Mouse (Mus musculus): ENCODE data around the gene Hebp1. TPM values are rescaled to one million over a fixed set of nuclear protein-coding genes. Genes with fewer than 3 reads are reported as not detected.

The Hebp1 gene
- polyA plus RNA-seq, 1 experiment, result 8.2 TPM

DNA sequence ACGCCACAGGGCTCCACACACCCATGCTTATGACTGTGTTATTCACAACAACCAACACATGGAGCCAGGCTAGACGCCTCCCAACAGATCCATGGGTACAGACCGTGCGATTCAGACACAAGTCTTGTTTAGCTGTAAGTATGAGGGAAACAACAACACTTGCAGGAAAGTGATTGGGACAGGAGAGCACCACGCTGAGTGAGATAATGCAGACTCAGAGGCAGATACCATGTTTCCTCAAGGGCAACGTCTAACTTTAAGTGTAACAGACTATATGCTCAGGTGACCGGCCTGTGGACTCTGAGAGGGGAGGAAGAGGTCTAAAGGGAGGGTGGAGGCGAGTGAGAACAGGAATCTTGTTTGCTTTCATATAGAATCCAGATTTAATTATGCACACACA, 41.2 kb downstream of the Hebp1 start:
- TF ChIP-seq GATA1 (IDR thresholded peaks at IDR 0.05; ENCODE audit: low read length), result no peak

DNA sequence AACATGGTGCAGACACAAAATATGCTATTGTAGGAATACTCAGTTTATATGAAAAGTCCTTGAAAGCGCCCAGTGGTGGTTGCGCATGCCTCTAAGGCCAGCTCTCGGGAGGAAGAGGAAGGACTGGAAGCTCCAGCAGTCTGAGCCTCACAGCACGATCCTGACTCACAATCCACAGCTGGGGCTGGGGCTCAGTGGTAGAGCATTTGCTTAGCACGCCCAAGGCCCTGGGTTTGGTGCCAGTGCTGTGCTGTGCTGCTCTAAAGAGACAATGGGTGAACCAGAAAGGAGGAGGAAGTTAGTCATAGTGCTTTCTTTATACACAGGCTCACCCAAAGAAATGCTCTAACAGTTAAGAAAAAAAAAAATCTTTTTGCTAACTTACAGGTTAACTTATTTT, 44.1 kb downstream of the Hebp1 start:
- TF ChIP-seq GATA1 (IDR thresholded peaks at IDR 0.05; ENCODE audit: low read length), result no peak

DNA sequence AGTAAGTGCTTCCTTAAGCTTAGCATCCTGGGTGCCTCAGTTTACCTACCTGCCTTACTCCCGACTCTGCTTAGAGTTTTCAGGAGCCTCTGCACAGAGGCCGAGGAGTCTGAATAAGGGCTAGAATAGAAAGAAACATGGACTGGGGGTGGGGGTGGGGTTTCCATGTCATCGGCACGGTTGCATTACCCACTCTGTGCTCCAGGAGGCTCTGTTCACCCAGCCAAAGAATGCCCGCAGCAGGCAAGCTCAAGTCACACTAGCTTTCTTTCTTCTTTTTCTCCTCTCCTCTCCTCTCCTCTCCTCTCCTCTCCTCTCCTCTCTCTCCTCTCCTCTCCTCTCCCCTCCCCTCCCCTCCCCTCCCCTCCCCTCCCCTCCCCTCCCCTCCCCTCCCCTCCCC, 47.5 kb downstream of the Hebp1 start:
- no peak for TF ChIP-seq GATA1 (IDR thresholded peaks at IDR 0.05; ENCODE audit: low read length)

DNA sequence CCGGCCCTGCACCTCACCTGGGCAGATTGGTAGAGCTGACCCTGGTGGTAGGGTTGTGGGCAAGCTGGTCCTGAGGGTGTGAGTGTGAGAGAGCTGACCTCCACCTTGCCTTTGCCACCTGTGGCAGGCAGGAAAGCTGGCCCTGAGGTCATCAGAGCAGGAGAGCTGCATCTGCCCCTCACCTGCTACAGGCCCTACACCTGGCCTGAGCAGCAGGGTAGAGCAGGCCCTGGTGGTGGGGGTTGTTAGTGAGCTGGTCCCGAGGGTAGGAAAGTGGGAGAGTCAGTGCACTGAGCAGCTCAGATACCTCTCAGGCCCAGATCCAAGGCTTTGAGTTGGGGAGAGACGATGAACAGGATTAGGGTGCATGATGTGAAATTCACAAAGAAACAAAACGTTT, 48.1 kb downstream of the Hebp1 start:
- no peak for TF ChIP-seq GATA1 (IDR thresholded peaks at IDR 0.05; ENCODE audit: low read length)

DNA sequence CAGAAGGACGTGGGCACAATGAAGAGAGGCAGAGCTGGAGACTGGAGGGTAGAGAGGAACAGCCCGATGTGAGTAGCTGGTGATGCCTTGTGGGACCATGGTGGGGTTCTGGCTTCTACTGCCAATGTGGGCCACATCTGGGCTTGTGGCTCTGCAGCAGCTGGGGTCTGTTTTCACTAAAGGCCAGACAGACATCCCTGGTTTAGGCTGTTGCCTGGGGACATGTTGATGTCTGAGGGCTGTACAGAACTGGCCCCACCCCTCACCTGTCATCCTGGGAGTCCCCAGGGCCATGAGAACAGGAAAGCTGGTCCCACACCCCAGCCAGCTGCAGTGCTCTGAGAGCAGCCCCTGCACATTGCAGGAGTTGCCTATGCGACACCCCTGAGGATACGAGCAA, 48.6 kb downstream of the Hebp1 start:
- no peak for TF ChIP-seq GATA1 (IDR thresholded peaks at IDR 0.05; ENCODE audit: low read length)

DNA sequence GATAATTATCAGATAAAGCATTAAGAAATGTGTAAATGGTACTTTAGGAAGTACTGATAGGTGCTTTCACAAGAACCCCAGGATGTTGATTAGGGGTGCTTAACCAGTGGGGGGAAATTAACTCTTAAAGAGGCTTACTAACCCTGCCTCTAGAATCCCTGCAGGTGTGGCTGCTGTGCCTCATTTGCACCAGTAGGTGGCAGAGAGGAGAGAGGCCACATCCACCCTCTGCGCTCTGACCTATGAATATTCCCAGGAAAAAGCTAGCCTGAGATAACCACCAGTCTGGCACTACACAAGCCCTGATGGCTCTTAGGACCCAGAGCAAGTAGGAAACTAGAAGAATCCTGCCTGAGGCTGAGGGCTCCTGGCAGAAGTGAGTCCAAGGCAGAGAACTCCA, 49.3 kb downstream of the Hebp1 start:
- no peak for TF ChIP-seq GATA1 (IDR thresholded peaks at IDR 0.05; ENCODE audit: low read length)

DNA sequence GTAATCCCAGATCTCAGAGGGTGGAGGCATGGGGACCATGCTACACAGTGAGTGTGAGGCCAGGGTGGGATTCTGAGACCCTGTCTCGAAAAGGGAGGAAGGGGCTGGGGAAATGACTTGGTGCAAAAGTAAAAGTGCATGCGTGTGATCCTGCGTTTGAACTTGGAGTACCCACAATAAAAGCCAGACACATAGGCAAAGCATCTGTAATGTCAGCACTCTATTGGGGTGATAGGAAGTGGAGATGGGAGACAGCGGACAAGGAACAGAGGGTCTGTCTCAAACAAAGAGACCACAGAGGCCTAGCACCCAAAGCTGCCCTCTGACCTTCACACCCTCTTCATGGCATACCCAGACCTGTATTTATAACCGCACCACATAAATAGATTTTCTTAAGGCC, 51.8 kb downstream of the Hebp1 start:
- TF ChIP-seq GATA1 (IDR thresholded peaks at IDR 0.05; ENCODE audit: low read length), result no peak

DNA sequence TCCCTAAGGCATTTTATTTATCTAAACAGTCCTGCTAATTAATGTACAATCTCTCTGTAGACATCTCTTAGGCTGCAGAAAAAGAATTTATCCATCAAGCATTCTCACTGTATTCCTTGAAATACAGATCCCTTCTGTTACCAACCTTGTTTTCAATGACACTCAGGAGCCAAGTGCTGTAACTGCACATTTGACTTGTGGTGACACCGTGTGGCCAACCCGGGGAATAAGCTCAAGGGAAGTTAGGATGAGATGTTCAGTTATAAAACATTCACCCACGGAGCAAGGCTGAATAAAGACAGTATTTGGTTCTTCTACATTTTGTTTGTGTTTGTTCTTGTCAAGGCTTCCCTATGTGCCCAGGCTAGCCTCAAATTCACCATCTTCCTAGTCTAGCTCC, 53.3 kb downstream of the Hebp1 start:
- no peak for TF ChIP-seq GATA1 (IDR thresholded peaks at IDR 0.05; ENCODE audit: low read length)

DNA sequence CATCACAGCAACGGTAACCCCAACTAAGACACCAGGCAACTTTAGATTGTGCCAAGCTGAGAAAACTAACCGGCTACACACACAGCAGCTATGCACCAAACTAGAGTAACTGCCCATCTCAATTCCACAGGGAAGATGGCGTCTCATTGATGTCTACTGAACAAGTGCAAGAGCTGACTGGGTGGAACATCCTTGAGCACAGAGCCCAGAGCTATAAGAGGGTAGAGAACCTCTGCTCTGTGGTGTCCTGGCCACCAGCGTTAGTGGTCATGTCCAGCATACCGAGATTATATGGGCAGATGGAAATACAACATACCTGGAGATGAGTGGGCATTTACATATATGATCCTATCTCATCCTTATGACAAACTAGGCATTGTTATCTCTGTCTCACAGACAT, 54.7 kb downstream of the Hebp1 start:
- TF ChIP-seq GATA1 (IDR thresholded peaks at IDR 0.05; ENCODE audit: low read length), result no peak

DNA sequence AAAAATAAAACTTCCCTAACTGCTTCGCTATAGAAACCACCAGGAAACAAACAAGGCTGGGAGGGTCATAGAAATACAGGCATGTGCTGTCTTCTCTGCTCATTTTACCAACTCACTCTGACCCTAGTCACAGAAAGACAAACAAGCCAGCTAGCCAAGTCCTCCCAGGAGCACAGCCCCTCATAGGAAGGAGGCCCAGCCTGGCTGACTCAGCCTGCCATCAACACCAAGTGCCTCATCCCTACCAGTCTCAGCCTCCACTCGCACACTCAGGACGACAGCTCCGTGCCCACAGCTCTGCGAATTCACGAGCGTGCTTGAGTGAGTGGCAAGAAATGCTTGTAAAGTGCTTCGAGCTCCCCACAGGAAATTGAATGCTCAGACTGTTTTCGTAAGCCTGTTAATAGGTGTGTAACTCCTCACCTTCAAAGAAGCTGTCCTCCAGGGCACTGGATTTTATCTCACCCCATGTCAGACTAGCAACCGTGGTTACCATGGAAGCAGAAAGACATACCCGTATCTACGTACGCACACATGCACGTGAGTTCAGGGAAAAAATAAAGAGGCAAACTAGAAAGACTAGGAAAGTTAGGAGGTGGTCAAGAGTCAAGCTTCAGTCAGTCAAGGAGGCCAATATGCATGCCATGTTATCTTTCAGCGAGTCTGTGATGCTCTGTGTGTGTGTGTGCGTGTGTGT, 56.2 kb downstream of the Hebp1 start:
- TF ChIP-seq GATA1 (IDR thresholded peaks at IDR 0.05; ENCODE audit: low read length), result no peak

DNA sequence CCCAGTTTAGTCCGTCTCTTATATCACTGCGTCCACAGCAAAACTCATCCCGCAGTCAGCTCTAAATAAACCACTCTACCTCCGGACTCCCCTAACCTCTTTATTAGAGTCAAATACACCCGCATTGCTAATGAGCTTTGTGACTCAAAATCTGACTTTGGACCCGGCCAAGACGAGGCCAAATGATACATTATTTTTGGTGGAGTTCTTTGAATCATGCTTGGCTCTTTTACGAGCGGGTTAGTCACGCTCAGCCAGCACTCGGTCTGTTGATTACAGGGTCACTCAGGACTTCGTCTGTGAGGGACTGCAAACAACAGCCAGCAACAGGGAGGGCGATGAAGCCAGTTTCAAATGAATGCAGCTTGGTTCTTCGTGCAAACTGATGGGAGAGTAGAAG, 59.1 kb downstream of the Hebp1 start:
- TF ChIP-seq GATA1 (IDR thresholded peaks at IDR 0.05; ENCODE audit: low read length), result no peak

DNA sequence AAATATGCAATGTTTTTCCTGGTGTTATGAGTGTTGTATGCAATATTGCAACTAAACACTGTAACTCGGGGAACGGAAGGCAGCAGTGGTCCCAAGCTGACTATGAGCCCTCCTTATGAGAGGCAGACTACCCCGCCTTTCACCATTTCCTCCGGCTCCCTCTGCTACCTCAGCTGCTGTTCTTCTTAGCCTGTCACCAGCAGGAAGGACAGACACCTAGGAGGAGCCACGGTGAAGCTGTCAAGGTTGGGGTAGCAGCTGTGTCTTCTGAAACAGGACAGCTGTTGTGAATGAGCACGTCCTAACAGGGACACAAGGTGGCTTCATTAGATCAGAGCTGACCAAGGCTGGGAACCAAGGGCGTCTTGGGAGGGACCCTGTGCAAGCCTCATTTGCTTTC, 59.6 kb downstream of the Hebp1 start:
- no peak for TF ChIP-seq GATA1 (IDR thresholded peaks at IDR 0.05; ENCODE audit: low read length)

DNA sequence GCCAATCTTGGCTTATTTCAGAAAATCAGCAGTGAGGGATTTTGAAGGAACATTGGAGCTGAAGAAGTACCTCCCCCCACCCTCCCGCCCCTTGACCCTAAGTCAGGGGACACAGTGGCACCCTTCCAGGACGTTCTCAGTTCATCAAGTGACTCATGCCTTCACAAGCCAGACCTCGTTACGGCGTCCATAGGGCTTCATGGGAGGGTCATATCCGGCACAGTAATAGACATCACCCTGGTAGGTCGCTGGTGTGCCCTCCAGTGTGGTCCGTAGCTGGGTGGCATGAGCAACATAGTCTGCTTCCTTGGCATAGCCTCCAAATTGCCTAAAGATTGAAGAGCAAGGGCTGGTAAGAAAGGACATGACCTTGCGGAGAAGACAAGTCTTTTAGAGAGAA, 60.1 kb downstream of the Hebp1 start:
- TF ChIP-seq GATA1 (IDR thresholded peaks at IDR 0.05; ENCODE audit: low read length), result no peak

DNA sequence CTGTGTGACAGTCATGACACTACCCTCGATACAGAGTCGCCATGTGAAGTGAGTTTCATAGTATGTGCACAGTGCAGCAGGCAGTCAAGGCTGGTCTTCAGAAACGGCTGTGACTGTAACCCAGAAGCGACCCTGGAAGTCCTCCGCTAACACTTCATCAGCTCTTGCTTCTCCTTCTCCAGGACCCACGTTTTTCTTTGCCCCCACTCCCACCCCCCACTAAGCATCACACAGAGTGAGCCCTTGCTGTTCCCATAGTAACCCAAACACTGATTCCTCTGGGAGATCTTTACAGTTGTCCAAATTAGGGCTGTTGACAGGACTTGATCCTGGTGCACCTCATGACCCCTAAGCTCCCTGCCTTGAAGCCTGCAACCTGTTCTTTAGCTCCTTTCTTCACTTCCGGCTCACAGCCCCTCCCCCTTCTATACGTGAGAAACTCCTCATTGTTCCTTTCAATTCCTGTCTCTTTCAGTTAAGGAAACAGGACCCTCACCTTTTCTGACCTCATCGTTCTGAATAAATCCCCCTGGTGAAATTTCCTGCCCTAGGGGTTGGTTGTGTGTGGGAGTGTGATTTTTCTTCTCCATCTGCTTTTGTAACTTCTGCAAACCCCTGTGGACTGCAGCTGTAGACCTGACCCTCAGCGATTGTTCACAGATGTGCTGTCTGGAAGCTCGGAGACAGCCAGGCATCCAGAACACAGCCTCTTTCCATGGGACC, 61.2 kb downstream of the Hebp1 start:
- TF ChIP-seq GATA1 (IDR thresholded peaks at IDR 0.05; ENCODE audit: low read length), result no peak

DNA sequence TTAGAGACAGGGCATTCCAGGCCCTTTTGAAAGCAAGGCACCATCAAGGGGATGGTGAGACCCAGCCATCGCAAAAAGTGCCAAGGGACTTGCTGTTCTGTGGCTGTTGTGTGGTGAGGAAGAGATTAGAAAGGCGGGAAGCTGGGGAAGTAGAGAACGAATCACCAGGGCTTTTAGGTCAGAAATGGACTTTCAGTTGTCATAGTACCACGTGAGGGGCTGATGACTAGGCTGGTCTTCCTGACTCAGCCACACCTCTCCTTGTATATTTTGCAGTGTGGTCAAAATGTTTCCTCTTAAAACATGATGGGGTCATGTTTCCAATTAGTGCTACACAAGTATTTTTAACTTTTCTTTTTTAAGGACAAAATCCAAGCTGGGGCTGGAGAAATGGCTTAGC, 62.1 kb downstream of the Hebp1 start:
- TF ChIP-seq GATA1 (IDR thresholded peaks at IDR 0.05; ENCODE audit: low read length), result no peak

DNA sequence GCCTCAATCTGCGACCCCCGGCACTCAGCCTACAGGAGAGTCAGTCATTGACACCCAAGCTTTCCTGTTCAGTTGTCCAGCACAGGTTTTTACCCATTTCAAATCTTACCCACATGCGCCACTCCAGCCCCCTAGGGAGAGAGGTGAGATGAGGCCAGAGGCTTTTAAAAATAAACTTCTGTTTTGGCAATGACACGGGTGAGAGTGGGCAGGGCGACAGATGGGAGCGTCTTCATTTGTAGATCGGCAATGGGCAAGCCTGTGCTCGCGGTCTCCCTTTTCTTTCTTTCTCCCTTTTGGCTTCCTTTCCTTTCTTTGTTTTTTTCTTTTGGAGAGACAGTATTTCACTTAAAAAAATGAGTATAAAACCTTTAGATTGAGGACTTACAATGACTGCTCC, 64.3 kb downstream of the Hebp1 start:
- TF ChIP-seq GATA1 (IDR thresholded peaks at IDR 0.05; ENCODE audit: low read length), result no peak

DNA sequence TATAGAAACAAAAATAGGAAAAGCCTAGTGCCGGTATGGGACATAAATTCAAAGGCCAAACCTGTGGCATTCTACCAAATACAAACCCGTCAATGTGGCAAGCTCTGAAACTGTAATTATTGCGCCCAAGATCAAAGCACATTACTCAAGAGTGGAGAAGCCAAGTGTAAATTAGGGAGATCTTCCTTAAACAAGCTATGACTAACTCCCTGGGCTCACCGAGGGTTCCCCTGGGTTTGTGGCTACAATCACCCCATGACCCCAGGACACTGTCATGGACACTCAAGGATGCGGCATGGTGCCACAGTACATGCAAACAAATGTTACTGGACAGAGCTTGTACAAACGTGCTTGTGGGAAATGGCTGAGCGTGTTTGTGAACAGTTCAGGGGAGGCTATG, 64.7 kb downstream of the Hebp1 start:
- TF ChIP-seq GATA1 (IDR thresholded peaks at IDR 0.05; ENCODE audit: low read length), result no peak
